Mouse (Mus musculus) lung, adult 2 months (tissue): ENCODE results near the gene Ltbp4.

Experiments used
- CTCF ChIP-seq: fragments of 200-500 bp; IDR thresholded peaks from 2 replicates; pipeline ENCODE4 v1.5.1; 2011; ENCODE audit warnings: mild to moderate bottlenecking, low read length, control low read depth; ENCODE audit not compliant: insufficient read depth
- POLR2A ChIP-seq: fragments of 200-500 bp; IDR thresholded peaks from 2 replicates; pipeline ENCODE4 v1.6.1; 2011; ENCODE audit warnings: low read depth, mild to moderate bottlenecking, control low read depth, low read length, borderline replicate concordance; ENCODE audit errors: extremely low read depth

GRCm38 (mm10) chr7:27290555-27290954 is 46.9 kb downstream of the Ltbp4 start:
- TF ChIP-seq CTCF: no peak
- no peak for TF ChIP-seq POLR2A
